9 mouse cellular contexts compared by ENCODE assay signal in genomic region chr4:106200241-106200640, GRCm38 (mm10).
DNase-seq lines count a peak whose midpoint lies in the region; ATAC-seq and TF ChIP-seq lines count a peak whose summit lies in the region.
"Had no signal": no experiment of that assay in that cellular context is flagged by ENCODE, and none has a peak within 500 bp of the region (broad histone marks: within the 10 kb centered on the region; RNA-seq: fewer than 3 reads in every experiment).

No protein-coding gene starts in this region.

- TF ChIP-seq POLR2A in kidney, adult 2 months (IDR thresholded peaks at IDR 0.05; ENCODE audit: low read depth, low read length), result no peak

- H3K27me3 ChIP-seq in kidney, embryonic 16.5 days (ENCODE audit: insufficient read depth, low read length), result no peaks in the 10 kb centered on the region
- H3K27me3 ChIP-seq in kidney, adult 2 months (replicated peaks; ENCODE audit: control insufficient read depth, insufficient read depth, low read length), result no peaks in the 10 kb centered on the region
- H3K27me3 ChIP-seq in heart, embryonic 15.5 days, result no peaks in the 10 kb centered on the region
- H3K27me3 ChIP-seq in limb, embryonic 13.5 days, result 0 out of 2 replicates have a peak, but pooled peaks cover 3% of the 10 kb centered on the region
- no peaks in the 10 kb centered on the region for H3K27me3 ChIP-seq in midbrain, embryonic 13.5 days
- H3K27me3 ChIP-seq: CH12.LX had no signal

- no peaks in the 10 kb centered on the region for H3K36me3 ChIP-seq in kidney, embryonic 16.5 days (ENCODE audit: insufficient read depth, low read length)
- no peaks in the 10 kb centered on the region for H3K36me3 ChIP-seq in kidney, adult 2 months (ENCODE audit: control insufficient read depth, insufficient read depth, low read length)
- H3K36me3 ChIP-seq in heart, embryonic 15.5 days, result no peaks in the 10 kb centered on the region
- H3K36me3 ChIP-seq in limb, embryonic 13.5 days, result no peaks in the 10 kb centered on the region
- H3K36me3 ChIP-seq in midbrain, embryonic 13.5 days, result no peaks in the 10 kb centered on the region

- no peak for TF ChIP-seq CTCF in kidney, adult 2 months (conservative IDR thresholded peaks at IDR 0.05; ENCODE audit: insufficient read depth, insufficient read length, low read depth, low read length)

- intact Hi-C loops in left cerebral cortex, postnatal 25 days (cut with DNase I), result no loop called here

- H3K9ac ChIP-seq in kidney, embryonic 16.5 days (replicated peaks; ENCODE audit: low read length), result 0 out of 2 replicates have a peak overlapping the region, but pooled peaks have one; percentile 6
- H3K9ac ChIP-seq in heart, embryonic 15.5 days, result no peak overlapping the region
- H3K9ac ChIP-seq in limb, embryonic 13.5 days, result no peak overlapping the region; the same call in 1 of the 2 replicates
- H3K9ac ChIP-seq in midbrain, embryonic 13.5 days (replicated peaks), result no peak overlapping the region

- no peaks in the 10 kb centered on the region for H3K9me3 ChIP-seq in kidney, embryonic 16.5 days (ENCODE audit: low read length)
- no peaks in the 10 kb centered on the region for H3K9me3 ChIP-seq in heart, embryonic 15.5 days (replicated peaks)
- no peaks in the 10 kb centered on the region for H3K9me3 ChIP-seq in limb, embryonic 13.5 days
- no peaks in the 10 kb centered on the region for H3K9me3 ChIP-seq in midbrain, embryonic 13.5 days

- peak; percentile 81; the same call in 1 of the 2 replicates for ATAC-seq in kidney, embryonic 16.5 days (ENCODE audit: low FRiP score, low TSS enrichment)
- peak; percentile 75 for ATAC-seq in heart, embryonic 15.5 days (replicated peaks; ENCODE audit: insufficient number of reproducible peaks, insufficient read depth, low FRiP score, low read depth)
- ATAC-seq in limb, embryonic 13.5 days (ENCODE audit: low FRiP score, low read depth), result peak; percentile 46; the same call in 1 of the 2 replicates
- 0 out of 2 replicates have a peak, but pooled peaks have one; percentile 57 for ATAC-seq in midbrain, embryonic 13.5 days
- ATAC-seq in erythroid progenitor cell, adult 5-6 weeks (replicated peaks; ENCODE audit: low FRiP score, poor library complexity, severe bottlenecking), result no peak

- peaks cover 11% of the 10 kb centered on the region for H3K4me1 ChIP-seq in kidney, embryonic 16.5 days (ENCODE audit: insufficient read depth, low read length)
- H3K4me1 ChIP-seq in kidney, adult 2 months (ENCODE audit: control insufficient read depth, insufficient read depth, low read length), result peaks cover 3% of the 10 kb centered on the region; the same call in 1 of the 2 replicates
- peaks cover 16% of the 10 kb centered on the region for H3K4me1 ChIP-seq in heart, embryonic 15.5 days (replicated peaks)
- peaks cover 39% of the 10 kb centered on the region for H3K4me1 ChIP-seq in limb, embryonic 13.5 days
- peaks cover 14% of the 10 kb centered on the region for H3K4me1 ChIP-seq in midbrain, embryonic 13.5 days (replicated peaks)

- no peak for DNase-seq in kidney, adult 2 months
- no peak for DNase-seq in left cerebral cortex, postnatal 25 days (ENCODE audit: low spot score in 2 of 2)
- no peak for DNase-seq in right cerebral cortex, adult 2 months (ENCODE audit: low spot score in 2 of 2)

- H3K4me2 ChIP-seq in kidney, embryonic 16.5 days (replicated peaks; ENCODE audit: low read depth, low read length), result peak overlapping the region; percentile 20; the same call in 1 of the 2 replicates
- peak overlapping the region; percentile 42 for H3K4me2 ChIP-seq in heart, embryonic 15.5 days
- H3K4me2 ChIP-seq in limb, embryonic 13.5 days (replicated peaks), result peak overlapping the region; percentile 41
- peak overlapping the region; percentile 22; the same call in 1 of the 2 replicates for H3K4me2 ChIP-seq in midbrain, embryonic 13.5 days (replicated peaks)

- no peak overlapping the region for H3K4me3 ChIP-seq in kidney, embryonic 16.5 days (ENCODE audit: low read length)
- no peak overlapping the region for H3K4me3 ChIP-seq in kidney, adult 2 months (ENCODE audit: insufficient read depth, low read depth, low read length)
- no peak overlapping the region for H3K4me3 ChIP-seq in heart, embryonic 15.5 days
- no peak overlapping the region for H3K4me3 ChIP-seq in limb, embryonic 13.5 days
- no peak overlapping the region for H3K4me3 ChIP-seq in midbrain, embryonic 13.5 days (replicated peaks)

- H3K27ac ChIP-seq in kidney, embryonic 16.5 days (ENCODE audit: low read length), result peak overlapping the region; percentile 58
- H3K27ac ChIP-seq in kidney, adult 2 months (ENCODE audit: insufficient read depth, low read depth, low read length), result no peak overlapping the region
- H3K27ac ChIP-seq in heart, embryonic 15.5 days, result peak overlapping the region; percentile 76
- no peak overlapping the region for H3K27ac ChIP-seq in limb, embryonic 13.5 days
- no peak overlapping the region for H3K27ac ChIP-seq in midbrain, embryonic 13.5 days

- WGBS in kidney, embryonic 16.5 days, result 17% methylated on average over 6 of the region's 6 CpGs
- 52% methylated on average over 6 of the region's 6 CpGs for WGBS in kidney, adult 2 months
- 36% methylated on average over 6 of the region's 6 CpGs for WGBS in heart, embryonic 15.5 days
- WGBS in limb, embryonic 13.5 days, result 23% methylated on average over 6 of the region's 6 CpGs
- WGBS in midbrain, embryonic 13.5 days, result 38% methylated on average over 6 of the region's 6 CpGs

Comparison
In these comparisons a context has a peak if more than half of its experiments do, and no peak if none do; other contexts are left out.
1. H3K27ac ChIP-seq: peak in kidney, embryonic 16.5 days (single experiment) and heart, embryonic 15.5 days (single experiment); none in kidney, adult 2 months (single experiment), limb, embryonic 13.5 days (single experiment) and midbrain, embryonic 13.5 days (single experiment).
2. Peak in every context shown above with its lines, with median percentiles within 50 percentile points of each other: H3K4me2 ChIP-seq.